Mouse (Mus musculus) limb, embryonic 14.5 days (tissue): ENCODE measurements at regions not wholly inside any gene's neighbourhood (a gene's known extent, or its start where the extent isn't known, plus 50 kb on each side); places are given as distances from the start of the nearest gene placed in this dataset. TPM values are rescaled to one million over a fixed set of nuclear protein-coding genes. Genes with fewer than 3 reads are reported as not detected.

Experiments
- ATAC-seq: fragments of 200-750 bp; cut with Nextera tagmentation; 2 replicates; pipeline ENCODE4 v1.8.0; 2017; ENCODE audit warnings: low read depth, moderate number of reproducible peaks, moderate TSS enrichment; ENCODE audit not compliant: low FRiP score
- DNase-seq: peaks from one replicate; pipeline ENCODE4 v3.0.0-alpha.2; 2015; ENCODE audit warnings: low spot score
- H3K27ac ChIP-seq: fragments of 300-500 bp; sonication (generic); replicated peaks from 2 replicates; pipeline ENCODE4 v1.5.1; 2014; ENCODE audit warnings: low read depth, mild to moderate bottlenecking, low read length, moderate library complexity, mixed read lengths
- H3K27me3 ChIP-seq: fragments of 300-500 bp; sonication (generic); 2 replicates; pipeline ENCODE4 v1.6.1; 2014; ENCODE audit warnings: low read length, mixed read lengths; ENCODE audit not compliant: control insufficient read depth, insufficient read depth
- H3K36me3 ChIP-seq: fragments of 300-500 bp; sonication (generic); 2 replicates; pipeline ENCODE4 v1.6.1; 2014; ENCODE audit warnings: mild to moderate bottlenecking, low read length, moderate library complexity, mixed read lengths; ENCODE audit not compliant: control insufficient read depth, insufficient read depth
- H3K4me1 ChIP-seq: fragments of 300-500 bp; sonication (generic); 2 replicates; pipeline ENCODE4 v1.6.1; 2014; ENCODE audit warnings: antibody characterized with exemption, low read length, mixed read lengths; ENCODE audit not compliant: control insufficient read depth, insufficient read depth
- H3K4me2 ChIP-seq: fragments of 300-500 bp; sonication (generic); replicated peaks from 2 replicates; pipeline ENCODE4 v1.6.1; 2014; ENCODE audit warnings: low read depth, mild to moderate bottlenecking, low read length, moderate library complexity; ENCODE audit not compliant: severe bottlenecking
- H3K4me3 ChIP-seq: fragments of 300-500 bp; sonication (generic); replicated peaks from 2 replicates; pipeline ENCODE4 v1.5.1; 2014; ENCODE audit warnings: low read length
- H3K9ac ChIP-seq: fragments of 300-500 bp; sonication (generic); 2 replicates; pipeline ENCODE4 v1.6.1; 2014; ENCODE audit warnings: mild to moderate bottlenecking, low read depth, low read length, moderate library complexity; ENCODE audit not compliant: severe bottlenecking
- H3K9me3 ChIP-seq: fragments of 300-500 bp; sonication (generic); 2 replicates; pipeline ENCODE4 v1.6.1; 2016; ENCODE audit warnings: low read length; ENCODE audit not compliant: control insufficient read depth
- POLR2A ChIP-seq: fragments of 200-500 bp; IDR thresholded peaks from 2 replicates; pipeline ENCODE4 v1.8.0; 2012; ENCODE audit warnings: inconsistent platforms, mild to moderate bottlenecking, moderate library complexity, borderline replicate concordance; ENCODE audit not compliant: insufficient read depth, insufficient read length; ENCODE audit errors: extremely low read depth
- WGBS: fragments of 180-500 bp; shearing (Covaris S2); extraction: QIAGEN DNeasy Blood & Tissue Kit; methylation state at CpG from one replicate; pipeline ENCODE4 v1.1.7; 2014; 5-methylcytosine and 5-hydroxymethylcytosine counted together
- microRNA counts: library from miRNA; unstranded; fragments of <30 nt; microRNA quantifications from one replicate; lab custom pipeline; 2016
- microRNA-seq: library from miRNA; unstranded; fragments of <30 nt; microRNA quantifications from one replicate; pipeline ENCODE4, GENCODE M21; 2016

GRCm38 (mm10) chr9:115857301-115857700 is 52.0 kb upstream of the Gadl1 start:
- no peak overlapping the region for H3K4me2 ChIP-seq
- no peak overlapping the region for H3K4me3 ChIP-seq
- no peaks in the 10 kb centered on the region for H3K9me3 ChIP-seq
- WGBS = 76% methylated on average over 7 of the region's 7 CpGs
- H3K4me1 ChIP-seq = no peaks in the 10 kb centered on the region
- H3K36me3 ChIP-seq = no peaks in the 10 kb centered on the region
- DNase-seq (no peak), ATAC-seq (no peak)
- no peak overlapping the region for H3K27ac ChIP-seq
- H3K9ac ChIP-seq = no peak overlapping the region
- TF ChIP-seq POLR2A = no peak
- H3K27me3 ChIP-seq = no peaks in the 10 kb centered on the region

DNA sequence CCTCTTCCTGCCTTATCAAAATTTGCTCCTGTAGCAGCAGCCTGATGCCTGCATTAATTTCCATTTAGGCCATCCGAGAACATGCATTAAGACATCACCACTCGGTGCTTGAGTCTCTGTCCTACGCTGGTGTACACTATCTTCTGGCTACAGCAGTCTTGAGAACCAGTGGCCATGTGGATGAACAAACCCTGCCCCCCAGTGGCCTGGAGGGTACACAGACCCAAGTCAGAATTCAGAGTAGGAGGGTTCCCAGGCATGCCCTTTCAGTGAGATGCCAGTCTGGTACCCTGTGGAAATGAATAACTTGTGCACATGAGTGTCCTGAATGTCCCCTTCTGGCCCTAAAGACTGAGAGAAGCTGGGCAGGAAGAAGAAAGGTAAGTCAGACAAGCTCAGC is 50.4 kb upstream of the Gadl1 start:
- ATAC-seq (no peak), DNase-seq (no peak)
- Histone ChIP-seq H3K4me2 (no peak overlapping the region), H3K36me3 (no peaks in the 10 kb centered on the region), H3K4me3 (no peak overlapping the region), H3K4me1 (no peaks in the 10 kb centered on the region), H3K9ac (no peak overlapping the region), H3K27ac (no peak overlapping the region), H3K27me3 (no peaks in the 10 kb centered on the region), H3K9me3 (no peaks in the 10 kb centered on the region)
- WGBS = 88% methylated on average over 3 of the region's 3 CpGs
- TF ChIP-seq POLR2A = no peak

MicroRNA genes in the stretch of these regions (microRNA counts, 519-probe panel; counts per million panel counts)
- 2,363 counts per million, percentile 38 among the panel's probes with 10 or more counts for microRNA mmu-miR-467h+mmu-miR-669d+mmu-miR-669l (lab: Ali Mortazavi, UCI)

Small RNA genes in the stretch of these regions (microRNA-seq; reads per million reads assigned to microRNA genes)
- gene Gm22243 (not detected), gene Gm25510 (not detected), gene Gm26303 (not detected), gene Mir467h (not detected)
